Mouse (Mus musculus) cortical plate, adult 2 months (tissue): ENCODE measurements around the gene Sim1.

Source experiments
- CTCF ChIP-seq: fragments of 200-500 bp; IDR thresholded peaks from 2 replicates; pipeline ENCODE4 v1.5.1; 2011; ENCODE audit warnings: mild to moderate bottlenecking, control low read depth, low read length; ENCODE audit not compliant: insufficient read depth; ENCODE audit errors: extremely low read depth
- POLR2A ChIP-seq: fragments of 200-500 bp; IDR thresholded peaks from 2 replicates; pipeline ENCODE4 v1.6.1; 2011; ENCODE audit warnings: mild to moderate bottlenecking, low read length, control low read depth; ENCODE audit not compliant: insufficient read depth; ENCODE audit errors: extremely low read depth

GRCm38 (mm10) chr10:50910861-50911410 lies 16.4 kb downstream of the Sim1 start:
- TF ChIP-seq CTCF (no peak), POLR2A (no peak)
